Comparison of ENCODE assay signal across 31 mouse cellular contexts in genomic region chr3:54769349-54770275, GRCm38 (mm10). TPM values are rescaled to one million over a fixed set of nuclear protein-coding genes. Genes with fewer than 3 reads are reported as not detected.
"Had no signal": no experiment of that assay in that cellular context is flagged by ENCODE, and none has a peak within 500 bp of the region (broad histone marks: within the 10 kb centered on the region; RNA-seq: fewer than 3 reads in every experiment).

No protein-coding gene starts in this region.

- H3K4me2 ChIP-seq: limb, embryonic 13.5 days; liver, embryonic 15.5 days; lung, embryonic 15.5 days; midbrain, embryonic 11.5 days; midbrain, embryonic 15.5 days; neural tube, embryonic 13.5 days had no signal

- H3K4me1 ChIP-seq: limb, embryonic 13.5 days; liver, embryonic 15.5 days; lung, embryonic 15.5 days; midbrain, embryonic 15.5 days; neural tube, embryonic 13.5 days had no signal

- DNase-seq: kidney, adult 18-20 months; kidney, adult 9 months; kidney, postnatal 14 days; kidney, postnatal 4 days; layer of hippocampus, adult 9-11 months; liver; lung, postnatal 4 days; right cerebral cortex, adult 18-20 months; right cerebral cortex, postnatal 14 days; right cerebral cortex, postnatal 4 days; thymus, postnatal 25 days had no signal

- H3K27ac ChIP-seq: hindbrain, postnatal 0 days; limb, embryonic 10.5 days; limb, embryonic 13.5 days; liver, embryonic 15.5 days; lung, embryonic 15.5 days; midbrain, embryonic 15.5 days; neural tube, embryonic 13.5 days had no signal

- H3K9ac ChIP-seq: limb, embryonic 13.5 days; liver, embryonic 15.5 days; lung, embryonic 15.5 days; midbrain, embryonic 15.5 days; neural tube, embryonic 13.5 days had no signal

- H3K27me3 ChIP-seq: limb, embryonic 13.5 days; liver, embryonic 15.5 days; lung, embryonic 15.5 days; midbrain, embryonic 15.5 days; neural tube, embryonic 13.5 days had no signal

- ATAC-seq: hindbrain, postnatal 0 days; inflammation-experienced regulatory T-cells, adult 6 months; intestine, embryonic 16.5 days; midbrain, embryonic 15.5 days had no signal

- H3K9me3 ChIP-seq: limb, embryonic 10.5 days; liver, embryonic 15.5 days; lung, embryonic 15.5 days; midbrain, embryonic 15.5 days had no signal

- H3K4me3 ChIP-seq: limb, embryonic 10.5 days; limb, embryonic 13.5 days; liver, embryonic 15.5 days; lung, embryonic 15.5 days; midbrain, embryonic 15.5 days; myocyte; neural tube, embryonic 13.5 days had no signal

- H3K36me3 ChIP-seq: limb, embryonic 10.5 days; liver, embryonic 15.5 days; lung, embryonic 15.5 days; midbrain, embryonic 15.5 days; neural tube, embryonic 13.5 days had no signal

RNA-seq across cellular contexts. Expression of gene Smad9, which starts 14.2 kb away (rescaled TPM):
- total RNA-seq: megakaryocyte progenitor cell, adult 5-6 weeks; megakaryocyte-erythroid progenitor cell, adult 5-6 weeks; monocyte, adult 5-6 weeks; neutrophil, adult 5-6 weeks had no signal
- polyA plus RNA-seq: inflammation-experienced regulatory T-cells, adult 6 months had no signal

RNA-seq across cellular contexts. Expression of gene Gm21958, which starts 55.5 kb away (rescaled TPM):
- total RNA-seq: hindbrain, postnatal 0 days; layer of hippocampus, adult 18-20 months; layer of hippocampus, postnatal 25 days; left cerebral cortex, adult 18-20 months; left cerebral cortex, postnatal 25 days; megakaryocyte progenitor cell, adult 5-6 weeks; megakaryocyte-erythroid progenitor cell, adult 5-6 weeks; monocyte, adult 5-6 weeks; neutrophil, adult 5-6 weeks had no signal
- polyA plus RNA-seq: hindbrain, postnatal 0 days; intestine, embryonic 16.5 days; kidney, embryonic 16.5 days; midbrain, embryonic 15.5 days; myocyte had no signal
